Mouse (Mus musculus): ENCODE data around the gene Zfp385b.

Gene Zfp385b

DNA sequence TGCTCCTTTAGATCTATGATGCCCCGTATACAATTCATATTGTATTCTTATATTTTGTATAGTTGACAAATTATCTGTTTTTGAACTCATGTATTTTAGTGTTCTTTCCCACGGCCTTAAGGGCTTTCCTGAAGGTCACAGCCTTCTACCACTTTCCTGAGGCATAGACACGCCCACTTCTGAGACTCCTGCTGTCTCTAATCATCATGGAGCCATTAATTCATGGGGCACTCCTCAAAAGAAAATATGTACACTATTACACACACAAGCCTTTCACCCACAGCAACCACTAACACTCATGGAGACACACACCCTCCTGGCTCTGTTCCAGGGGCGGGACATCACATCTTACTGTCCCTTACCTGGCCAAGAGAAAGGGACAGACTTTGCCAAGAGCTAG lies 232.1 kb downstream of the Zfp385b start:
- DNase-seq (ENCODE audit: low read depth) = no peak

DNA sequence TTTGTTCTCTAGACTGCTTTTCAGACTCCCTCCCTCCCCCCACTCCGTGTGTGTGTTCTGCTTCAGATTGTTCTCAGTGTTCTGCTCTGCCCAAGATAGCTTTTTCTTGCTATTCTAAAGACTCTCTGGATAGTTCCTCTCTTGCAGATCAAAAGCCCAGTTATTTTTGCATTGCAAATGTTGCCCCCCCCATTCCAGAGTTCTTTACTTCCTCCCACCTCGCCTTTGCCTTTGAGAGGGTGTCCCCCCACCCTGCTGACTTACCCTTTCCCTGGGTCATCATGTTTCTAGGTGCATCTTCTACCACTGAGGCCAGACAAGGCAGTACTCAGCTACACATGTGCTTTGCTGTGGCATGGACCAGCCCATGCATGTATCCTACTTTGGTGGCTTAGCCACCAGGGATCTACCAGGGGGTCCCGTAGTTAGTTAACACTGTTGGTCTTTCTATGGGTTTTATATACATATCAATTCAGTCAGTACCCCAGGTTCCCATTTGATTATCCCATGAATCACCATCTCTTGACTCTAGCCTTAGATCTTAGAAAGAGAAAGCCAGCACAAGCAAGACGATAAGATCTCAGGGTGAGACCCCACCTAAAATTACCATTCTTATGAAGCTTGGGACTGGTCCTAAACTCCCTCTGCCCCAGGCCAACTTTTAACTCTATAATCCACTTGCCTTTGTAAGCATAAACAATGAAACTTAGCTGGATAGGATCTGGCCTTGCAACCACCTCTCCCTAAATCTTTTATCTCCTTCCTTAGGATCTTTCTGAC lies 232.7 kb downstream of the Zfp385b start:
- no peak for DNase-seq (ENCODE audit: low read depth)

DNA sequence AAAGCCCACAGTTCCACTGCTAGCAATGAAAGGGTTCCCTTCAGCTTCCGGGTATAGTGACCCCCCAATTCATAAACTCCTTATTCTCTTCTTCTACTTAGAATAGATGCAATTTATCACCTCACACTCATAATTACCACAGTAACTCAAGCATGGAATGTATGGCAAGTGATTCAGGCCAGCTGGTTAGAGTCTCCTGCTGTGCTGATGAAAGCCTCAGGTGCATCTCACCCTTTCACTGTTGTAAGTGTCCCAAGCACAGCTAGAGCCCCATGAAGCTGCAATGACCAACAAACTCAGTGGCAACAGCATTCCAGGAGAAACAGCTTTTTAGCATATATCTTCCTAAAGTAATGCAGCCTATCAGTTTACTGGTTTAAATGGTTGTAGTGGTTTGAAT lies 235.9 kb downstream of the Zfp385b start:
- no peak for DNase-seq (ENCODE audit: low read depth)

DNA sequence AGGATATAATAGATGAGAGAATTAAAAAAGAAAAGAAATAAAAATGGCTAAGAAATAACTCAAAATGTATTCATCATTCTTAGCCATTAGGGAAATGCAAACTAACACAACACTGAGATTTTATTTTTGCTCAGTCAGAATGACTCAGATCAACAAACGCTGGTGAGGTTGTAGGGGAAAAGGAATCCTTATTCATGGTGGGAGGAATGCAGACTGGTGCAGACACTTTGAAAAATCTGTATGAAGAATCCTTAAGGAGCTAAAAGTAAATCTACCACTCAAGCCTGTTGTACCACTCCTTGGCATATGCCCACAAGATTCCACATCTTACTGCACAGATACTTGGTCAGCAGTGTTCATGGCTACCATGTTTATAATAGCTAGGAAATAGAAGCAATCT lies 242.9 kb downstream of the Zfp385b start:
- DNase-seq (ENCODE audit: low read depth) = no peak

DNA sequence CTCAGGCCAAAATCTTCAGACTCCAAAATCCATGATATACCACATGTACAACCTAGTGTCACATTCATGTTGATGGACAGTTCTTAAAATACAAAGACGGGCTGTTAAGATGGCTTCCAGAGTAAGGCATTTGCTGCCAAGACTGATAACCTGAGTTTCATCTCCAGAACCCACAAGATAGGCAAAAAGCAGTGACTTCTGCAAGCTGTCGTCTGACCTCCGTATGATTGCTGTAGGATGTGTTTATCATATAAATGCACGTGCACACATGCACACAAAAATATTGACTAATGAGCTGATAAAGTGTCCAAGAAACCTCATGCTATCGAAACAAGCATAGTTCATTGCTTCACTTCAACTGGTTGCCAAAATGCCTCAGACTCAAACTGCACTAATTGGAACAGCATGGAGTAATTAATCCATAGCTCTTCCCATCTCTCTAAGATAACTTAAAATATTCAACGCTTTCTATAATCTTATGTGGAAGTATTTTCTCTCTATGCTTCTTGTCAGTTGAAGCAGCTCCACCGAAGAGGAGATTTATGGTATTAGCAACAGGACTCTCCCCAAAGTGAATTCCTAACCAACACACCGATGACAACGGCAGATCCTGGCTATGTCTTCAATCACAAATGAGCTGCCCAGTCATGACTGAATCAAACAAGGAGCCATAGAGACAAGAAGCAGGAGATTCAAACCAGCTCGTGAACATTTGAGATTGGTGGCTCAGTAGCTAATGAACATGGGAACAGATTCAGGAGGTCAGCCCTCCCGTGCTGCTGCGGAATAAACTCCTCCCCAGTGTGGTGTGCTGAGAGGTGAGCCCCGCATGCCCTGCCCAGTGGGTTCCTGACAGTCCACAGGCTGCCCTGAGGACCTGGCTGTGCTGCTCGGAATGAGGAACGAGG lies 251.7 kb downstream of the Zfp385b start:
- no peak for DNase-seq (ENCODE audit: low read depth)

DNA sequence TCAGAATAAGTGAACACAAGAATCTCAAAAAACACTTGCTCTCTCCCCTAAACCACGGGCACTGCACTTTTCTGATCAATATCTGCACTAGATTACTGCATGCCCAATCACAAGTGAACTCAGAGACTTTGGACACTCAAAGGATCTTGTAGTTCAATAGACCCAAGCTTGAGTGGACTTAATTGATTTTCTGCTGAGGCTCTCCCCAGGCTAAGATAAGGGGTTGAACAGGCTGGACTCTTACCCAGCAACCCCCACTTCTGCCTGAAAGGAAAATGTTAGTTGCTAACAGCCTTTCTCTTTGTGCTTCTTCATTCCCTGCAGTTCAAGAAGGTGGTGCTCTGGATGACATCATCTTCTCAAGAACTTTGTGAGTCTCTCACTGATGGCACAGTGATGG lies 255.7 kb downstream of the Zfp385b start:
- DNase-seq (ENCODE audit: low read depth) = no peak

DNA sequence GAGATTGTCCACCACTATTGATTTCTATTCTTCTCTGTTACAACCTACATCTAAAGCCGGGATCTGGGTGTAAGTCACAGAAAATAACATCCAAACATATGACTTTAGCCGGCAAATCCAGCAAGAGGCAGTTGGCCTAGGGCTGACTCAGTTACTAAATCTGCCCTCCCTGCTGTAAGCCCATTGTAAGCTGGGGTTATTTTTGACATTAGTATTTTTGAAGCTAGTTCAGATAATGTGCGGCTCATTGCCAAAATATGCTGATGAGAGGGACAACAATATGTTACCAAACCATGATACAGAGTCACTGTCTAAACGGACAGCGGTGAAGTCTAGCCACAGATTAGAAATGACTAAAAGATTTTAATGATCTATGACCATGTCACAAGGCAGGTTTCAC lies 257.5 kb downstream of the Zfp385b start:
- no peak for DNase-seq (ENCODE audit: low read depth)

DNA sequence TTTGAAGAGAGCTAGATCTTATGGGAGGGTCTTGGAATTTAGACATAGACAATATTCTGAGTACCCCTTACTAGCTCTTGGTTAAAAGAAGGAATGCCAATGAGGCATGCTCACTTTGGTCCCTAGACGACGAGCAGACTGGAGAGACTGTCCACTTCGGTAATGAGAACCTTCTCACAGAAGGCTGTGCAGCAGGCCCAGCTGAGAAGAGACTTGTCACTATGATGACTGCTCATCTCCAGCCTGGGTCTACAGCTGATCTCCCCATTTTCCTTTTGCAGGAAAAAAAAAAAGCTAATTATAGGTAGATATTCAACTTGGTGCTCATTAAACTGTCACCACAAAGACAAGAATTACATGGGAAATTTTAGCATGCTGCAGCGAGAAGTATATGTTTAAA lies 262.5 kb downstream of the Zfp385b start:
- DNase-seq (ENCODE audit: low read depth) = no peak

DNA sequence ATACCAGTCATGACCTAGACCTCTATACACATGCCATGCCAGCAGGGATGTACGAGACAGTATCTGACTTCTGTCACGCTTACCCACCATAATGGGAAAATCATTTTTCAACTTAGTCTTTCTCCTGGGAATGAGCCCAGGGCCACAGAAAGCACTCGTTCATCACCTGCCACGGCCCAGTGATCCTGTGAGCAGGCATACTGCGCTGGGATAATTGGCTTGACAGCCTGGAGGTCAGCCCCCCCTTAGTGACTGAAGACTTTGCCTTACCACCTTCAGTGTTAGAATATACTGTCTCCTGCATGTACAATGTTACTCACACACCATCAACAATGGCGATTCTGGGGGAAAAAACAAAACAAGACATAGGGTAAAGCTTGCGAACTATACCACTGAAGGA lies 263.5 kb downstream of the Zfp385b start:
- DNase-seq (ENCODE audit: low read depth) = no peak

DNA sequence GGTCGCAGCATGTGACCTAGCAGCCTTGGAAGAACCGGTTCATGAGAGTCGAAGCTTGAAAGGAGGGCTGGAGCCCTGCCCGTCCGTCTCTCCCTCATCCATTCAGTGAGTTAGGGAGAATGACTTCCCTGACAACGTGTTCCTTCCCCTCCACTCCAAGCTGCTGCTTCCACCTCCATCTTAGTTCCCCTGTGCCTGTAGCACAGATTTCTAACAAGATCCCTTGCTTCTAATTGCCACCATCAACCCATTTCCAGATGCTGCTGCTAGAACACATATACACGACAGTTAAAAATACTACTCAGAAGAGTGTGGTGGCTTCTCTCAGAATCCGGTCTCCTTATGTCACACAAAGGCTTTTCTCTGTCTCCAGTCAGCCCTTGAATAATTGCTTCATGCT lies 266.8 kb downstream of the Zfp385b start:
- no peak for DNase-seq (ENCODE audit: low read depth)

DNA sequence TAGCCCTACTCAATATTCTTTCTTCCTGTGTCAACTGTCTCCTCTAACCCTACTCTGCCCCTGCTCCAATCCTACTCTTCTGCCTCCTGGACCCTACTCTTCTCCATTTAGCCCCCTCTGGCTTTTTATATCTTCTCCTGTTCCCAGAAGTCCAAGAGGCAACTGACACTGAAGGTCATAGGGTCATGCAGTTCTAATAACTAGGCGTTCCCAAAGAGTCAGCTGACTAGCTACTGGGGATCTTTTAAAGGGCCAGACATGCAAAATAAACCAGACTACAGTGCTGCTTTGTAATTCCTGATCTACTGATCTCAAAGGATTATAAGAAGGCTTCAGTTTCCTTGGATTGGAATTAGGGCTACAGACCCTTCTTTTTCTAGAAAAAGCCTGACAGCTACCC lies 276.1 kb downstream of the Zfp385b start:
- no peak for DNase-seq (ENCODE audit: low read depth)

DNA sequence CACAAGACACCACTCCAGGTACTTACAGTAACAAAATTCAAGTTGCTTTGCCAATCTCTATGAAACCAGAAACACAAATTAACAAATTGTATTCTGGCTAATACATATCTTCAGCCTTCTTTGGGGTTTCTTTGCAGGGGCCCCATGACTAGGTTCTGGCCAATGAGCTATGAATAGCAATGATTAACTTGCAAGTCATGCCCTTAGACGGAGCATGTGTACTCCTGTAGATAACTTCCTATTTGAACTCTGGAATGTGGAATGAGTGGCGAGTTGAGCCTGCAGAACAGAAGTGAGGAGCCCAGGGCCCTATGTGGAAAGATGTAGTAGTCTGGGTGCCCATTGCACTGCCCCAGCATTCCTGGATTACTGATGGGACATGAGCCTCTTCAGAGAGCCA lies 276.8 kb downstream of the Zfp385b start:
- no peak for DNase-seq (ENCODE audit: low read depth)

DNA sequence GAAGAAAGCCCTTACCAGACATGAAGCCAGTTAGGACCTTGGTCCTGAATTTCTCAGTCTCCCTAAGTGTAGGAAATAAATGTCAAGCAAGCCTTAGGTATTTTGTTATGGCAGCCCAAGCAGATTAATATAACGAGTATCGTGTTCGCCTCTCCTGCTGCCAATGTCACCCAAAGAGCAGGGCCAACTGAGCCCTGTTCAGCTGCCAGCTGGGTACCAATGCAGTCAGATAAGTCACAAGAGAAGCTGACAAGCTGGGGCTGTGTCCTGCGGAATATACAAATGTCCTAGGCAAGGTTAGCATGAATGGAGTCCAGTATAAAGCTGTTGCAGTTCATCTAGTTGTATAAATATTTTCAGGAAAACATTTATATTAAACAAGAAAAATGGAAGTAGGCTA lies 277.8 kb downstream of the Zfp385b start:
- DNase-seq (ENCODE audit: low read depth) = no peak

DNA sequence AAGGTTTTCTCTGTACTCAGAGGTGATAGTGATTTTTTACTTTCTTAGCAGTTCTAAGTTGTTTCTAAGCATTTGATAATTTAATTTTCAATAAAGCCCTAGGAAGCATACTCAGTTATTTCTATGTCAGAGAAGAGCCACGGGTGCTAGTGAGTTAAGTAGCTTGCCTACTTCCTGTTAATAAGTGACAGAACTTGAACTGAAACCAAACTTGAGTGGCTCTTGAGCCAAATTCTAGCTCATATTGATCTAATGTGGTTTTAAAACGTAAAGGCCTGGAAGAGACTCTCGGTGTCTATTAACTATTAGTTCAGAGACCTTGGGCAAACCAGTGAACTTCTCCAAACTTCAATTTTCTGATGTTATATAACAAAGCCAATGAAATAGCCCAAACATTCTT lies 278.6 kb downstream of the Zfp385b start:
- no peak for DNase-seq (ENCODE audit: low read depth)

DNA sequence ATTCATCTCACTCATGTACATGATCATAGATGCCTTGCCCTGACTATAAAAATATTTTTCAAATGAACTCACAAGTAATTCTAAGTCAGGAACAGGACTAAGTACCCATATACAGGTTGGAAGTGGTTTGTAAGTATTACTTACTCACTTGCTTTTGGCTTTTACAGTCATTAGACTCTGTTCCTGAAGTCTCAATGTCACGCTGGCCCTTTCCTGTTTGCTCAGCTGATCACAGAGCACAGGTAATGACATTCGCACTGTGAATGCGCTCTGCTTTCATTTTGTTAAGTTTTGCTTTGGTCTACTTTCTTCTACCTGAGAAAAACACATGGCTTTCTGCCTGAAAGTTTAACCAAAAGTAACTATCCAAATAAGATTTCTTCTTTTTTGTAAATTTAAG lies 282.9 kb downstream of the Zfp385b start:
- DNase-seq (ENCODE audit: low read depth) = no peak

DNA sequence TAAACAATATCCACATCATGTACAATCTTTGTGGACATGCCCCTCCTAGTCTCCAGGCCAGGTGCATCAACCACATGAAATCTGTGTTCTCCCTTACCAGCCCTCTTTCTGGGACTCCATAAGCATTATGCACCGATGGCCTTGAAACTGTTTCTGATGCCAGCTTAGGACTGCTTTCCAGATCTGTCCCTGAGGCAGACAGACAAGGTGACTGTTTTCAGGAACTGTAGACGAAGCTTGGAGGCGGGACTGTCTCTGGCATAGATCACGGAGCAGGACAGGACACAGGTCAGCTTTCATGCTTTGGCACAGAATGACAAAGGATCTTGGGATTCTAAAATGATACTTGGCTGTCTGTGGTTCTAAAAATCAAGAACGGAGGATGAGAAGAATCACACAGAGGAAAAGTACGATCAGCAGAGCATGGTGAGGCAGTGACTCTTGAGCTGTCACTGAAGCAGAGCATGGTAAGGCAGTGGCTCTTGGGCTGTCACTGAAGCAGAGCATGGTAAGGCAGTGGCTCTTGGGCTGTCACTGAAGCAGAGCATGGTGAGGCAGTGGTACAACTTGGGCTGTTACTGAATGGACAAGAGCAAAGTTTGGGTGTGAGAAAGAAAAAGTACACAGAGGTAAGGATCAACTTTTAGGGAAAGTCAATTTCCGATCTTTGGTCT lies 291.2 kb downstream of the Zfp385b start:
- DNase-seq (ENCODE audit: low read depth) = no peak

DNA sequence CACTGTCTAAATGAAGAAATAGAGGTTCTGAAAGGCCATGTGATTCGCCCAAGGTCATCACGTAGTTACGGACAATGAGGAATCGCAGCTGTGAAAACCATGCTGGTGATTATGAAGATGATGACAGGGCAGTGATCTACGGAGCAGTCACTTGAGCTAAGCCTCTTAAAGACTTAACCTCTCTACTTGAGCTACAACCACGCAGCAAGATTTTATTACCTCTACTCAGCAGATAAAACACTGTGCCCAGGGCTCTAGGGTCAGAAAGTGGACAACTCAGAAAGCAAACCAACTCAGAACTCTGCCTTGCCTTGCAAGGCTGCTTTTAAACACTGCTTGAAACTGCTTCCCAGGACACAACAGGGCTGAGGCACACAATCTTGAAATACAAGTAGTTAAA lies 291.8 kb downstream of the Zfp385b start:
- DNase-seq (ENCODE audit: low read depth) = no peak

DNA sequence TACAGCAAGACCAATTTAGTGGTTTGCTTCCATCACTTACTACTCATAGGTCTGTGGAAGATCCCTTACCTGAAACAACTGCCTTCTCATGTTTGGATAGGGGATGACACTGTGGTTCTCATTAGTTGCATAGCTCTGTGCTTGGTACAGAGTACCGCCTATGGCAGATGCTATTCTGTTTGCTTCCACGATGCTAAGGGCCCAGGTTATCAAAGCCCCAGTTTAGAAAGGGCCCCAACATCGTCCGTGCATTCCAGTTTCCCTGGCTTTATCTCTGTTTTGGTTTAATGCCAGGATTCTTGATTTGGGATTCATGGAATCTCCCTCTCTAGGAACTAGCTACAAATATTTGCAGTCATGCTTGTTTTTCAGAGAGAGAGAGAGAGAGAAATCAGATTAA lies 292.6 kb downstream of the Zfp385b start:
- DNase-seq (ENCODE audit: low read depth) = no peak

DNA sequence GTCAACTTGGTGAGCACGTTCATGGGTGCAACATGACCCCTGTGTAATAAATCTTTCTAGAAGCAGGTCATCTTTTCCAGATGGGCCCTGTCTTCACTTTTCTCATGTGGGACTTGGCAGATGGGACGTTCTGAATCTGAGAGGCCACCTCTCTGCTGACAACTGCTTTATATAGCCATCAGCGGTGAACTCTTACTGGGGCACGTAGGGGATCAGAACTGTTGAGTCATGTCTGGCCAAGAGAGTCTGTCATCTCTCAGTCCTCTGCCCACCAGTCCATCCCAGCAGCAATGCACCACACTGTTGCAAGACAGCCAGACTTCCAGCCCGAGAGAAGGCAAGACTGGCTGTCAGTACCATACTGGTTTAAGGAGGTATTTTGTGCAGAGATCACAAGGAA lies 293.1 kb downstream of the Zfp385b start:
- DNase-seq (ENCODE audit: low read depth) = no peak

DNA sequence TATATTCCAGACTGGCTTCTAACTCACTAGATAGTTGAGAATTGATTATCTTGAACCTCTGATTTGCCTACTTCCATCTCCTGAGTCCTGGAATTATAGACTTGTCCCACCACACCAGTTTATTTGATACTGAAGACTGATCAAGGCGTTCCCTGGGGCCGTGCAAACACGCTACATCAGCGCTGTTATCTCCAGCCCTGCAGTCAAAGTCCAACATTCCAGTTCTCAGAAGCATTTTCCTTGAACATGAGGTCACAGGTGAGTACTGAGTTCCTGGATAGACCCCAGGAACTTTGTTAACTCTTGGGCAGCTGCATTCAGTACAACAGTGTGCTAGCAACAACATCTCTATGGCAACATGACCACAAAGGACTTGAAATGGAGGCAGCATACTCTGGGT lies 297.2 kb downstream of the Zfp385b start:
- DNase-seq (ENCODE audit: low read depth) = no peak

DNA sequence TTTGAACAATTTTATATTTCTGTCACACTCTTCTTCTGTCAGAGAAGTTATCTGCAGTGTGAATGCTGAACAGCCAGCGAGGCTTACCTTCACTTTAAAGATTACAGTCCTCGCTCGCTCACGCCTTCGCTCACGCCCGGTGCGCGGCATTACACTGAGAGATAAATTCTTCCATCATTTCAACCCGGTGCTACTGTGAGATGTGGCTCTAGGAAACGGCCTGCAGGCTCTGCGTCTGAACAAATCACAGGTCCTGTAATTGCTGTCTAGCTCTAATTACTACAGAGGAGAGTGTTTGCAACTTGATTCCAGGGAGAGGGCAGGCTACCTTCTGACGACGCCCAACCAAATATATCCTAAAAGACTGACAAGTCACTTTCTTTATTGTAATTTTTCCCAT lies 300.1 kb downstream of the Zfp385b start:
- no peak for DNase-seq (ENCODE audit: low read depth)

DNA sequence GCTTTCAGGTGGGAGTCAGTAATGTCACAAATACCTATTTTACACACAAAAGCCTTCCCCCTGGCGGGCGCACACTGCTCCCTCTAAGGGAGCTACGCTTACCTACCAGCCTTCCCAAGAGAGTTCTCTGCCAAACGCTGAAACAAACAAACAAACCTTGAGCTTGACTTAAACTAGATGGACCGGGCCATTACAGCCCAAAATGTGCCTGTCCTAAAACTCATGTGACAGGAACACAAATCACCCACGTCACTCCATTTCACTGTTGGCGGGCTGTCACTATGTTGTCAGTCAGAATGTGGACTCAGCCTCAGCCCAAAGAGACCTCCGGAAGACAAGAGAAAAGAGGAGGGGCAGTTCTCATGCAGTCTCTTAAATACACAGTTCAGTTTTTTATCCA lies 300.7 kb downstream of the Zfp385b start:
- no peak for DNase-seq (ENCODE audit: low read depth)

DNA sequence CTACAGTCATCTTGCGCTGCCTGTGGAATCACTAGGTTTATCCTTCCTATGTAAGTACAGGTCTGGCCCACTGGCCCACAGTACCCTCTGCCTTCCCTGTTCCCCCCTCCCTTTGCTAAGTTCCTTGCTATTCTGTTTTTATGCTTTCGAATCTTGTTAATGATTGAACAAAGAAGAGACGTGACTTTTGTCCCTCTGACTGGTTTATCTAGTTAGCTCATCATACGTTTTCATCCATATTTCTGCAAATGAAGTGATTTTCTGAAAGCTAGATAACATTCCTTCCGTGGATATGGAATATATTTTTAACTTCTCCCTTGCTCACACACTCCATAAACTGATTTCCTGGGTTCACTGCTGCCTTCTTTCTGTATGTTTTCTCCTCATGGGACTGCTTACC lies 302.8 kb downstream of the Zfp385b start:
- DNase-seq (ENCODE audit: low read depth) = no peak
